Mouse (Mus musculus) liver, adult 2 months (tissue): ENCODE measurements around the gene Gata5. TPM values are rescaled to one million over a fixed set of nuclear protein-coding genes. Genes with fewer than 3 reads are reported as not detected.

ENCODE experiments used
- DNase-seq: peaks from one replicate; pipeline ENCODE4 v3.0.0-alpha.2; 2011; ENCODE audit warnings: low read depth, low spot score; ENCODE audit errors: extremely low read depth
- H3K27ac ChIP-seq: fragments of 200-500 bp; replicated peaks from 2 replicates; pipeline ENCODE4 v1.5.1; 2012; ENCODE audit warnings: low read depth, mild to moderate bottlenecking, control low read depth, inconsistent platforms, low read length; ENCODE audit not compliant: insufficient read depth
- H3K27me3 ChIP-seq: fragments of 200-500 bp; 2 replicates; pipeline ENCODE4 v1.6.1; 2012; ENCODE audit warnings: mild to moderate bottlenecking, moderate library complexity, low read length, inconsistent platforms; ENCODE audit not compliant: control insufficient read depth, insufficient read depth
- H3K36me3 ChIP-seq: fragments of 200-500 bp; 2 replicates; pipeline ENCODE4 v1.6.1; 2012; ENCODE audit warnings: low read length, inconsistent platforms; ENCODE audit not compliant: control insufficient read depth, insufficient read depth
- H3K4me1 ChIP-seq: fragments of 200-500 bp; 2 replicates; pipeline ENCODE4 v1.6.1; 2011; ENCODE audit warnings: low read length; ENCODE audit not compliant: control insufficient read depth, insufficient read depth
- H3K4me3 ChIP-seq: fragments of 200-500 bp; 2 replicates; pipeline ENCODE4 v1.5.1; 2011; ENCODE audit warnings: low read depth, mild to moderate bottlenecking, control low read depth, low read length, moderate library complexity; ENCODE audit not compliant: insufficient read depth
- H3K79me2 ChIP-seq: fragments of 200-500 bp; 2 replicates; pipeline ENCODE4 v1.6.1; 2012; ENCODE audit warnings: inconsistent platforms, mild to moderate bottlenecking, low read length, moderate library complexity; ENCODE audit not compliant: control insufficient read depth, insufficient read depth
- H3K9ac ChIP-seq: fragments of 200-500 bp; 2 replicates; pipeline ENCODE4 v1.6.1; 2012; ENCODE audit warnings: low read depth, mild to moderate bottlenecking, control low read depth, inconsistent platforms, low read length
- CTCF ChIP-seq: fragments of 200-500 bp; IDR thresholded peaks from 2 replicates; pipeline ENCODE4 v1.5.1; 2011; ENCODE audit warnings: low read depth, low read length, control low read depth
- POLR2A ChIP-seq: fragments of 200-500 bp; IDR thresholded peaks from 2 replicates; pipeline ENCODE4 v1.6.1; 2011; ENCODE audit warnings: low read length, control low read depth; ENCODE audit not compliant: insufficient read depth; ENCODE audit errors: extremely low read depth
- WGBS: fragments of 180-500 bp; shearing (Covaris S2); methylation state at CpG from one replicate; pipeline ENCODE4 v1.1.7; 2018; 5-methylcytosine and 5-hydroxymethylcytosine counted together
- polyA plus RNA-seq: library from polyadenylated mRNA; depleted of rRNA; stranded (reverse); fragments of >200 nt; gene quantifications from 2 replicates; pipeline ENCODE4 v1.2.3, GENCODE M21; 2012
- total RNA-seq: library from RNA; depleted of rRNA; stranded (reverse); fragments of >200 nt; gene quantifications from 2 replicates; pipeline ENCODE4 v1.2.3, GENCODE M21; 2014

The Gata5 gene
- total and polyA plus RNA-seq, 2 experiments = 0.09 TPM

GRCm38 (mm10) chr2:180320216-180320615, 14.3 kb downstream of the Gata5 start:
- 87% methylated on average over 4 of the region's 4 CpGs for WGBS
- no peaks in the 10 kb centered on the region for H3K79me2 ChIP-seq

DNA sequence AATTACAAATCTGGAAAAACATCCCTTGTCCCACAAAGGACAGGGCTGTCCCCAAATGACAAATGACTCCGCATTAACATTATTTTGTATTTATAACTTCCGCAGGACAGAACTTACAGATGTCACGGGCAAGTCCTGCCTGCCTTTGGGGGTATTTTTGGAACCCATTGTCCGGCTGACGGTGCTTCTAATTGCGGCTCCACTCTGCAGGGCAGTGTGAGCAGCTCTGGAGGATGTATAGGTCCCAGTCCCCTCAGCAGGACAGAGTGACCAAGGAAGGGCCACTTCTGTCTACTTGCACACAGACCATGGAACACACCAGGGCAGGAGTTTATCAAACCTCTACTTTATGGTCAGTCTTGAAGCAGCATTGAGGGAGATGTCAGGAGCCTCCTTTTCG, 16.9 kb downstream of the Gata5 start:
- H3K79me2 ChIP-seq = no peaks in the 10 kb centered on the region
- TF ChIP-seq POLR2A = no peak
- TF ChIP-seq CTCF = no peak
- WGBS = 90% methylated on average over 7 of the region's 7 CpGs
- no peaks in the 10 kb centered on the region for H3K27me3 ChIP-seq
- H3K36me3 ChIP-seq = no peaks in the 10 kb centered on the region
- no peak overlapping the region for H3K27ac ChIP-seq
- no peak overlapping the region for H3K4me3 ChIP-seq
- H3K4me1 ChIP-seq = no peaks in the 10 kb centered on the region
- DNase-seq = no peak
- no peak overlapping the region for H3K9ac ChIP-seq

More at GRCm38 (mm10) chr2:180320216-180320615, 14.3 kb downstream of the Gata5 start:
- Histone ChIP-seq H3K4me1 (no peaks in the 10 kb centered on the region), H3K4me3 (no peak overlapping the region), H3K36me3 (no peaks in the 10 kb centered on the region), H3K9ac (no peak overlapping the region), H3K27ac (no peak overlapping the region), H3K27me3 (no peaks in the 10 kb centered on the region)
- TF ChIP-seq POLR2A = no peak
- TF ChIP-seq CTCF = no peak
- no peak for DNase-seq

DNA sequence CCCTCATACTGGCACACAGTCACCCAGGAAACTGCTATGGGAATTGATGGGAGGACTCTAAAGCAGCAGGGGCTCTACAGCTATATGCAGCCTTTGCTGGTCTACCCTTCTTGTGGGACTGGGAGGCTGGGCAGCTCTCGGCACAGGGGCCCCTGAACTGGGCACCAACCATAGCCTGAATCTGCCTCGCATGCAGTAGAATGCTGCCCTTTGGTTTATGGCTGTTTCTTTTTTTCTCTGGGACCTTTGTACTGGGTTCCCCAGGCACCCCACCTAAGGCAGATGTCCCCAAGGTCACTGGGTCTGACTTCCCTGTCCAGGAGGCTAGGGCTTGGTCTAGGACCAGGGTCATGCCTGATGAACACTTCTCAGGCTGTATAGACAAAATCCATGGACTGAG, 20.2 kb downstream of the Gata5 start:
- Histone ChIP-seq H3K9ac (no peak overlapping the region), H3K27ac (no peak overlapping the region), H3K4me3 (no peak overlapping the region), H3K79me2 (no peaks in the 10 kb centered on the region), H3K36me3 (no peaks in the 10 kb centered on the region), H3K4me1 (no peaks in the 10 kb centered on the region), H3K27me3 (no peaks in the 10 kb centered on the region)
- WGBS = 76% methylated on average over 2 of the region's 2 CpGs
- no peak for DNase-seq
- no peak for TF ChIP-seq CTCF

DNA sequence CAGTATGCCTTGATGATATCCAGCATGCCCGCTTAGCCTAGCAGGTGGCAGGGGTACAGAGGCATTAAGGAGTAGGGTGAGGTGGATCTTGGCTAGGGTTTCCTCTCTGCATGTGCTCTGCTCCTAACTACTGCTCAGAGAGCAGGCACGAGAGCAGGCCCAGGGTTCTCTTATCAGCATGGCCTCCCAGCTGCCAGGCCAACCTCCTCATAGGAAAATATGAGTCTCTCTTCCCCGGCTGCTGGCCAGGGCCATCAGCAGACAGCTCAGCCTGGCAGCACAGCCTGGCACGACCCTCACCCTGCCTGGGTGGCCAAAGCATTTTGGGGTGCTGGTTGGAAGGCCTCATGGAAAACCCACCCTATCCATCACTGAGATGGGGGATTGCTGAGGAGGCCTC, 23.4 kb downstream of the Gata5 start:
- WGBS = 75% methylated on average over 4 of the region's 4 CpGs
- Histone ChIP-seq H3K9ac (no peak overlapping the region), H3K27me3 (no peaks in the 10 kb centered on the region), H3K4me1 (no peaks in the 10 kb centered on the region), H3K36me3 (no peaks in the 10 kb centered on the region), H3K27ac (no peak overlapping the region), H3K4me3 (no peak overlapping the region), H3K79me2 (no peaks in the 10 kb centered on the region)
- no peak for DNase-seq
- TF ChIP-seq CTCF (no peak), POLR2A (no peak)

- no peak overlapping the region for H3K4me3 ChIP-seq
- DNase-seq = no peak
- WGBS = 56% methylated on average over 2 of the region's 2 CpGs
- no peaks in the 10 kb centered on the region for H3K79me2 ChIP-seq
- H3K27ac ChIP-seq = no peak overlapping the region
- H3K27me3 ChIP-seq = no peaks in the 10 kb centered on the region
- H3K4me1 ChIP-seq = no peaks in the 10 kb centered on the region
- TF ChIP-seq POLR2A (no peak), CTCF (no peak)
- no peaks in the 10 kb centered on the region for H3K36me3 ChIP-seq
- H3K9ac ChIP-seq = no peak overlapping the region
Observed at GRCm38 (mm10) chr2:180307680-180308079, 26.8 kb downstream of the Gata5 start.

- Histone ChIP-seq H3K27me3 (no peaks in the 10 kb centered on the region), H3K27ac (peak overlapping the region; percentile 2; the same call in 1 of the 2 replicates), H3K4me3 (no peak overlapping the region), H3K4me1 (no peaks in the 10 kb centered on the region), H3K9ac (no peak overlapping the region), H3K36me3 (no peaks in the 10 kb centered on the region), H3K79me2 (no peaks in the 10 kb centered on the region)
- DNase-seq = no peak
- TF ChIP-seq POLR2A (no peak), CTCF (no peak)
- 76% methylated on average over 8 of the region's 8 CpGs for WGBS
Observed at GRCm38 (mm10) chr2:180306423-180307168, 27.9 kb downstream of the Gata5 start.
